Mouse (Mus musculus) cerebellum, adult 11 months (tissue): ENCODE measurements around the gene Pfn2.
"Not testable (repeated sequence)": the region's sequence is repeated elsewhere in the genome, so short reads cannot be mapped to it uniquely, and the experiment has no call there.

Source experiments
- DNase-seq: peaks from one replicate; pipeline ENCODE4 v3.0.0; 2022

Pfn2 gene

DNA sequence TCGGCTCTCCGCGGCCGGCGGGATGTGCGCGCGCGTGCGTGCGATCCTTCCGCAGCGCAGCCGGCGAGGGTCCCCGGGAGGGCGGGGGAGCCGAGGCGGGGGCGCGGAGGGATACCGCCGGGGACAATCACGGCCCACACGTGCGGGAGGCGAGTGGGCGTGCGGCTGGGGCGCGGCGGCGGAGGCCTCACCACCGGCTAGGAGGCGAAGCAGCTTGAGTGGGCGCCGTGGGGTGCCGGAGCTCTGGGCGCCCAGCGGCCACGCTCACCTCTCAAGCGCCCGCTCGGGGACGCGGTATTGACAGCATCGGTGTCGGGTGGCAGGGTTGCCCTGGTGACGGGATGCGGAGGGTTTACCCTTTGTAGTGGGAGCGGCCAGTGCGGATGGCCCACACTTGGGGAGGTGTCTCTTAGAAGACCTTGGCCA, at the start of gene Pfn2:
Gene Pfn2 (minus strand): TSS at position 320 of the 426 bp plus-strand sequence.
- peak; percentile 78 for DNase-seq

DNA sequence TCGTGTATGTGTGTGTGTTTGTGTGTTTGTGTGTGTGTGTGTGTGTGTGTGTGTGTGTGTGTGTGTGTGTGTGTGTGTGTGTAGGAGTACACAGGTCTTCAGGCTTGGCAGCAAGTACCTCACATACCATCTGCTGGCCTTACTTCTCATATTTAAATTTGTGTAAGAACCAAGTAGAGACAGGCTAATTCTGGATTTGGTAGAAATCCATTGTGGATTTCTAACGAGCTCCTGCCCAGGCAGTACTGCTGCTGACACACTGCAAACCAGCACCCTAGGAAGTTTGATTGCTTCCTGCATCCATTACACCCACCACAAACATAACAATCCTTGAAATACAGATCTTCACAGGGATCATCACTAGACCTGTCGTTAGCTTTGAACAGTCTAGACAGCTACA, 35.1 kb upstream of the Pfn2 start:
- no peak for DNase-seq

DNA sequence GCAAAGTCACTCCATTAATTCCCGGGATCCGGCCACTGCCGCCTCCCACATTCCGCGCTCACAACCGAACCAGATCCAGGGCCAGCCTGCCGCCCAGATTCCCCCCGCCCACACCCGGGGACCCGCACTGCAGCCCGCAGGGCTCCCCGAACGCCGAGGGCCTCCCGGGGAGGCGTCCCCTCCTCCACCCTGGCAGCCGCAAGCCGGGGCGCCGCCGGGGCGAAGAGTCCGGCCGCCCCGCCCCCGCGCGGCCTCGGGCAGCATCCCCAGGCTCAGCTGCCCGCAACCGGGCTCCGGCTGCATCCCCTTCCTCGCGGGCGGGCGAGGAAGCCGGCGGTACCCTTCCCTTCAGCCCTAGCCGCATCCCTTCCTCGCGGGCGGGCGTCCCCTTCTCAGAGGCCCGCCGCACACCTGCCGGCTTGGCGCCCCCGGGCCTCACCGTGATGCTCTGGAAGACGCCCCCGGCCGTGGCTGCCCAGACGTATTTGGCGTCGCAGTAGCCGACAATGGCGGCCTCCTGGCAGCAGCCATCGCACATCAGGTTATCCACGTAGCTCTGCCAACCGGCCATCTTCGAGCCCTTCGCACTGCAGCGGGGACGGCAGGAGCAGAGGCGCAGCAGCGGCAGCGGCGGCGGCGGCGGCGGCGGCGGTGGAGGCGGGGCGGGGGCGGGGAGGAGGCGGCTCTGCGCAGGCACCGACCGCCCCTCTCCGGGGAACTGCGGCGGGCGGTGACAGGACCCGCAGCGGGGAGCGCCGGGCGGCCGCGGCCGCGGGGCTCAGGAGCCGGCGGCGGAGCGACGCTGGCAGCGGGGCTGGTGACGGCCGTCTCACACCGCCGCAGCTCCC, 743 bp downstream of the Pfn2 start:
- peak; percentile 63 for DNase-seq

DNA sequence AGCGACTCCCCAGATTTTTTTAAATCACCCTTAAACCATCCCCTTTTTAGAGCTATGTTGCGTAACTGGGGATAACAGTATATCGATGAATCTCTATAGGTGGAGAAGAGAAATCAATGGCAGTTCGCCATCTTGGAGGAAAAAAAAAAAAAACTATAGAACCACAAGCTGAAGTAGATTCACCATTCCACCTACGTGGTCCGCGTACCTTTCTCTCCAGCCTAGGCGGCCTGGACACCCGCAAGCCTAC, 1.3 kb downstream of the Pfn2 start:
- no peak for DNase-seq

DNA sequence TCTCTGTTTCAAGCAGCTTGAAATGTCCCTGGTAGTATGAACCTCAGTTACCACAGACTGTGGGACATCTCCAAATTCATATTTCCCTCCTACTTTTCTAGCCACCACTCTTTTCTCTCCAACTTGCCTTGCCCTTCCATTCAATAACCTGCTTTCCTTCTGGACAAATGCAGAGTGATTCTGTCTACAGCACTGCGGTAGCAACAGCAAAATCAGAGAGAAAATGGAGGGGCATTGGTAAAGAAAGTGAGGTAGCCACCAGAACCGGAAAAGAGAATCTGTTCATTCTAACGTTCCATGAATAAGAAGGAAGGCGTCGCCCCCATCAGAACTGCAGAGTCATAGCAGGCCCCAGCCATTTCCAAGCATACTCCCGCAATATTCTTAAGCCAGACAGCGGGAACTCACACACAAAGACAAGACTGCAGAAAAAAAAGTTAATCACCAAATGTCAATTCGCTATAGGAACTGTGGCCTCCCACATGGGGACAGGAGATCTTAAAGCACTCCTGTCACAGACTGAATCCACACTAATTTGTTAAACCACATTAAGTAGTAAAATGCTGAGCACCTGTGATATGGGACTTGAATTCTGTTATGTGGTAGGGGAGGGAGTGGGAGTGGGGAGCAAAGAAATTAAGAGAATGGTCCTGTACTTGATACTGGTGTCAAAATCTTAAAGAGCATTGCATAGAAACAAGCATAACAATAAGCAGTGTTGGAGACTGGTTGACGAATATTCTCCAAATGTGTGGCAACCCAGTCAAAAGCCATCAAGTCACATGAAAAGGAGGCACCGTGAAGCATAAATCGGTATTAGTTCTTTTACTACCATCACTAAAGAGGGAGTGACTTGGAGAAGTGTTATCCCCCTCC, 1.9 kb downstream of the Pfn2 start:
- DNase-seq: no peak

DNA sequence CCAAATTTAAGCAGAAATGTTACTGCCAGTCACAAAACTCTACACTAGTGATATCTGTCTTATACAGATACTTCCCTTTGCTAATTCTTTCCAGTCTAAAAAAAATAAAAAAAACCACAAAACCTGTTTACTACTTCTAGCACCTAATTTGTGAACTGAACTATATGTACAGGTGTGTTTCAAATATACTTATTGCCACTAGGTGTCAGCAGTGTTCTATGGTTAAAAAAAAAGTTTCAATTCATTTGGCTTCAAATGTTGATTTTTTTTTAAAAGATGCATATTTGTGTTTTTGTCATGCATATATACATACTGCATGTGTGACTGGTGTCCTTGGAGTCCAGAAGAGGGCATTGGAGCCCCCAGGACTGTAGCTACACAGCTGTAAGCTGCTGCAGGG, 4.1 kb downstream of the Pfn2 start:
- DNase-seq: no peak

DNA sequence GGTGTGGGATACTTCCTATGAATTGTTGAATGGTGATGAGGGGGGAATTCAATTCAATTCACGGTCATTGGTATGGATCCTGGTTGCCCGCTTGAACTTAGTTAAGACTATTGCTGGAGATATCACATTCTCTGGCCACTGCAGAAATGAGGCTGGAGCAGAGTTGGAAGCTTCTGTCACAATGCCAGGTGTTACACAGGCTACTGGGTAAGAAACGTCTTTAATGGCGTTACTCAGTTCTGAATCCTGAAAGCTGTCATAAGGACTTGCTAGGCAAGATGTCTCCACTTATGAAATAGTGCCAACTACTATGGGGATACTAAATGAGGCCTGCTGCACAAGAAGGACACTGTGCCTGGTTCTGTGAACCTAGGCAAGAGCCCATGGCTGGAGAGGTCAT, 11.0 kb downstream of the Pfn2 start:
- no peak for DNase-seq

DNA sequence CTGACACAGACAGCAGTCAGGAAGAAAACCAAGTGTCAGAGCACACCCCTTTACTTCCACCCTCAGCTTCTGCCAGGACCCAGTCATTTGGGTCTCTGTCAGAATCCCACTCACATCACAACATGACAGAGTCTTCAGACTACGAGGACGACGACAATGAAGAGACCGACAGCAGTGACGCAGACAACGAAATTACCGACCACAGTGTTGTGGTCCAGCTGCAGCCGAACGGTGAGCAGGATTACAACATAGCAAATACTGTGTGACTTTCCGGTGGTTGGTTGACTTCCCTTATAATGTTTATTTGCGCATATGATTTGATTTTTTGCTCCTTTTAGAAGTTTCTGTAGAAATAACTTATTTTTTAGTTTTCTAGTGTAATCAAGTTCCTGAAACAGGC, 14.3 kb downstream of the Pfn2 start:
- no peak for DNase-seq

DNA sequence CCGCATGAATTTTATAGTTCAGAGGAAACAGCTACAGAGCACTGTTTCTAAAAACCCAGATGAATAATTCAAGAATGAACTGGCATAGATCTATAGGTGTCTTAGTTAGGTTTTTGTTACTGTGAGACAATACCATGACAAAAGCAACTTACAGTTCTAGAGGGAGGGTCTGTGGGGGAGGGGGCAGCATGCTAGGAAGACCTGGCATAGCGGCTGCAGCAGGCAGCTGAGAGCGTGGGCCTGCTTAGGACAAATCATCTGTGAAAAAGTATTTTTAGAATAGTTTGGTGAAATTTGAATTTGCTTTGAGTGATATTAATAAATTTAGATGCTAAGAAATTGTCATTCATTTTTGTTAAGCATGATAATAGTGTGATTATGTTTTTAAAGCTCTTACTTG, 22.0 kb downstream of the Pfn2 start:
- no peak for DNase-seq

DNA sequence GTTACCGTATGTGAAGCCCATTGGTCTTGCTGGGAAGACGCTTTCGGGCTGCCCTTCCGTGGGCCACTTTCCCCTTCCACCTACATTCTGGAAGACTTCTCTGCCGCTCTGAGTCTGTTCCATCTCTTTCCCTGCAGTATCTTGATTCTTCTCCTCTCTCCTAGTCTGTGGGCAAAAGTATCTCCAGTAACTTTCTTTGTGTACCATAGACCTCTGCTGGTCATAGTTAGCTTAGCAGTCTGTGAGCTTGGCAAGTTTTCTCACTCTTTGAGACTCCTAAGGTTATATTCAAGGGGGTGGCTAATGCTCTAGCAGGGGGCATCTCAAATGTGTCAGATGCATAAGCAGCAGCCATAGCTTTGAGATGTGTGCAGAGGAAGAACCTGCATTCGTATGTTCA, 32.4 kb downstream of the Pfn2 start:
- DNase-seq: no peak

DNA sequence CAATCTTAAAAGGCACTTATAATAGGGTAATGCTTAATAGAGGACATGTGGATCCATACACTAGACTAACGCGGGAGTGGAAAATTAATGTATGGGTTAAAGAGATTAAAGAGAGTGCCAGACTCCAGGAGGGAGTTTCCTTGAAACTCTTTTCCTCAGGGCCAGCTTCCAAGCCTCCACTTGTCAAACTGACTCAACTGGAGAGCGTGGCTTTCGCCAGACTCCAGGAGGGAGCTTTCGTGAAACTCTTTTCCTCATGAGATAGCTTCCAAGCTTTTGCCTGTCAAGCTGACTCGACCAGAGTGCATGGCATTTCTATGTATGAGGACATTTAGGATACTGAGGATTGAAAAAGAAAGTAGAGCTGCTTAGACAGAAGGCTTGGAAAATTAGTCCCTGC, 52.8 kb downstream of the Pfn2 start:
- DNase-seq: not testable (repeated sequence)
